Mouse (Mus musculus) erythroblast, embryonic 14.5 days (primary cell): ENCODE measurements around the gene Dzip1l.

Experiments
- GATA1 ChIP-seq: IDR thresholded peaks from 2 replicates; pipeline ENCODE4 v1.6.1; 2012; ENCODE audit warnings: low read length, inconsistent platforms, mixed read lengths
- TAL1 ChIP-seq: IDR thresholded peaks from 3 replicates; pipeline ENCODE4 v1.6.1; 2012; ENCODE audit warnings: low read length, inconsistent platforms, mixed read lengths

GRCm38 (mm10) chr9:99630071-99630470 is 775 bp downstream of the Dzip1l start:
- no peak for TF ChIP-seq GATA1
- no peak for TF ChIP-seq TAL1
